Comparison of ENCODE assay signal across 8 mouse cellular contexts in genomic region chr15:98894746-98895634, GRCm38 (mm10). TPM values are rescaled to one million over a fixed set of nuclear protein-coding genes. Genes with fewer than 3 reads are reported as not detected.
DNase-seq lines count a peak whose midpoint lies in the region; ATAC-seq and TF ChIP-seq lines count a peak whose summit lies in the region.

No protein-coding gene starts in this region.

- H3K4me2 ChIP-seq in hindbrain, embryonic 15.5 days: peak overlapping the region; percentile 91
- H3K4me2 ChIP-seq in midbrain, embryonic 11.5 days: peak overlapping the region; percentile 85

- DNase-seq in gastrocnemius, adult 2 months: peak; percentile 13
- DNase-seq in gastrocnemius, adult 18-20 months (ENCODE audit: low spot score): no peak
- DNase-seq in embryo, embryonic 10.5 days (ENCODE audit: low spot score): peak; percentile 52
- peak; percentile 96 for DNase-seq in midbrain, embryonic 11.5 days (ENCODE audit: low spot score, missing footprints)
- no peak for DNase-seq in thymus, postnatal 0 days (ENCODE audit: low spot score)
- no peak for DNase-seq in spleen, adult 18-20 months

- peak overlapping the region; percentile 83 for H3K4me3 ChIP-seq in gastrocnemius, adult 2 months
- H3K4me3 ChIP-seq in hindbrain, embryonic 15.5 days: peak overlapping the region; percentile 46
- H3K4me3 ChIP-seq in midbrain, embryonic 11.5 days (ENCODE audit: low read depth, low read length): peak overlapping the region; percentile 42

- 3% methylated on average over 37 of the region's 38 CpGs for WGBS in hindbrain, embryonic 15.5 days
- 1% methylated on average over 38 of the region's 38 CpGs for WGBS in midbrain, embryonic 11.5 days

- TF ChIP-seq CTCF in gastrocnemius, adult 2 months (IDR thresholded peaks at IDR 0.05): no peak

- peak overlapping the region; percentile 78 for H3K27ac ChIP-seq in gastrocnemius, adult 2 months
- no peak overlapping the region for H3K27ac ChIP-seq in hindbrain, embryonic 15.5 days (replicated peaks)
- peak overlapping the region; percentile 37; the same call in 1 of the 2 replicates for H3K27ac ChIP-seq in midbrain, embryonic 11.5 days (ENCODE audit: low read depth, low read length)

- peak overlapping the region; percentile 32; the same call in 1 of the 2 replicates for H3K9ac ChIP-seq in hindbrain, embryonic 15.5 days
- H3K9ac ChIP-seq in midbrain, embryonic 11.5 days (ENCODE audit: low read length): peak overlapping the region; percentile 59

- no peaks in the 10 kb centered on the region for H3K36me3 ChIP-seq in hindbrain, embryonic 15.5 days
- no peaks in the 10 kb centered on the region for H3K36me3 ChIP-seq in midbrain, embryonic 11.5 days (ENCODE audit: control insufficient read depth, insufficient read depth, low read length)

- no peaks in the 10 kb centered on the region for H3K9me3 ChIP-seq in hindbrain, embryonic 15.5 days
- no peaks in the 10 kb centered on the region for H3K9me3 ChIP-seq in midbrain, embryonic 11.5 days (ENCODE audit: control insufficient read depth, low read length)

- intact Hi-C loops in gastrocnemius, adult 2 months (cut with DNase I): no loop called here

- H3K4me1 ChIP-seq in hindbrain, embryonic 15.5 days (replicated peaks): peaks cover 43% of the 10 kb centered on the region
- peaks cover 28% of the 10 kb centered on the region for H3K4me1 ChIP-seq in midbrain, embryonic 11.5 days (ENCODE audit: control insufficient read depth, insufficient read depth, low read length)

- ATAC-seq in hindbrain, embryonic 15.5 days (ENCODE audit: low FRiP score, low read depth): 0 out of 2 replicates have a peak, but pooled peaks have one; percentile 3
- peak; percentile 9; the same call in 1 of the 2 replicates for ATAC-seq in midbrain, embryonic 11.5 days (ENCODE audit: low FRiP score)
- ATAC-seq in megakaryocyte progenitor cell, adult 5-6 weeks (replicated peaks; ENCODE audit: poor library complexity): no peak

- peaks cover 77% of the 10 kb centered on the region for H3K27me3 ChIP-seq in hindbrain, embryonic 15.5 days
- peaks cover 80% of the 10 kb centered on the region for H3K27me3 ChIP-seq in midbrain, embryonic 11.5 days (ENCODE audit: control insufficient read depth, insufficient read depth, low read length)

RNA-seq across cellular contexts. Expression of gene Rhebl1, which starts 0.7 kb away (rescaled TPM):
- total RNA-seq in gastrocnemius, adult 2 months (2021): 1 to 10 TPM in 1 of 2 experiments, under 1 TPM in 1; 0.92 to 2.2 TPM
- 1 to 10 TPM; 1.3 TPM for total RNA-seq in gastrocnemius, adult 18-20 months (2021)
- polyA plus RNA-seq in hindbrain, embryonic 15.5 days (2015; fragmentation: Nextera tagmentation; extraction: Ambion mirVana): 32.1 and 34.5 TPM in 2 replicates
- polyA plus RNA-seq in midbrain, embryonic 11.5 days (2014; fragmentation: Nextera tagmentation; extraction: Ambion mirVana): 14.2 and 16.7 TPM in 2 replicates
- polyA plus RNA-seq in thymus, postnatal 0 days (2015; fragmentation: Nextera tagmentation; extraction: Ambion mirVana): 10.3 and 10.8 TPM in 2 replicates
- 10.7 and 17.8 TPM in 2 replicates for total RNA-seq in megakaryocyte progenitor cell, adult 5-6 weeks (2015)
- 5.4 and 7.9 TPM in 2 replicates for total RNA-seq in megakaryocyte progenitor cell, adult 5-6 weeks (2017)

RNA-seq across cellular contexts. Expression of gene Dhh, which starts 3.4 kb away (rescaled TPM):
- under 1 TPM; 0.81 to 0.82 TPM for total RNA-seq in gastrocnemius, adult 2 months (2021)
- total RNA-seq in gastrocnemius, adult 18-20 months (2021): 1 to 10 TPM in 1 of 2 experiments, under 1 TPM in 1; 0.75 to 1.5 TPM
- 1.9 and 2.5 TPM in 2 replicates for polyA plus RNA-seq in hindbrain, embryonic 15.5 days (2015; fragmentation: Nextera tagmentation; extraction: Ambion mirVana)
- polyA plus RNA-seq in midbrain, embryonic 11.5 days (2014; fragmentation: Nextera tagmentation; extraction: Ambion mirVana): 0.27 and 0.40 TPM in 2 replicates
- polyA plus RNA-seq in thymus, postnatal 0 days (2015; fragmentation: Nextera tagmentation; extraction: Ambion mirVana): 0.78 and 0.85 TPM in 2 replicates
- total RNA-seq in megakaryocyte progenitor cell, adult 5-6 weeks (2015): not detected in 2 replicates
- not detected in 2 replicates for total RNA-seq in megakaryocyte progenitor cell, adult 5-6 weeks (2017)

RNA-seq across cellular contexts. Expression of gene Lmbr1l, which starts 23.0 kb away (rescaled TPM):
- 1 to 10 TPM; 5.2 to 6.9 TPM for total RNA-seq in gastrocnemius, adult 2 months (2021)
- 1 to 10 TPM; 4.8 to 4.9 TPM for total RNA-seq in gastrocnemius, adult 18-20 months (2021)
- 26.8 and 29.3 TPM in 2 replicates for polyA plus RNA-seq in hindbrain, embryonic 15.5 days (2015; fragmentation: Nextera tagmentation; extraction: Ambion mirVana)
- 7.5 and 9.8 TPM in 2 replicates for polyA plus RNA-seq in midbrain, embryonic 11.5 days (2014; fragmentation: Nextera tagmentation; extraction: Ambion mirVana)
- 27.8 and 31.9 TPM in 2 replicates for polyA plus RNA-seq in thymus, postnatal 0 days (2015; fragmentation: Nextera tagmentation; extraction: Ambion mirVana)
- 5.2 and 5.6 TPM in 2 replicates for total RNA-seq in megakaryocyte progenitor cell, adult 5-6 weeks (2015)
- 3.8 and 9.4 TPM in 2 replicates for total RNA-seq in megakaryocyte progenitor cell, adult 5-6 weeks (2017)

RNA-seq across cellular contexts. Expression of gene Kmt2d, which starts 24.0 kb away (rescaled TPM):
- 10 to 100 TPM; 53.6 to 56.3 TPM for total RNA-seq in gastrocnemius, adult 2 months (2021)
- total RNA-seq in gastrocnemius, adult 18-20 months (2021): 10 to 100 TPM; 43.2 to 50.1 TPM
- 10.6 and 11.4 TPM in 2 replicates for polyA plus RNA-seq in hindbrain, embryonic 15.5 days (2015; fragmentation: Nextera tagmentation; extraction: Ambion mirVana)
- polyA plus RNA-seq in midbrain, embryonic 11.5 days (2014; fragmentation: Nextera tagmentation; extraction: Ambion mirVana): 13.2 and 13.3 TPM in 2 replicates
- polyA plus RNA-seq in thymus, postnatal 0 days (2015; fragmentation: Nextera tagmentation; extraction: Ambion mirVana): 9.4 and 15.6 TPM in 2 replicates
- total RNA-seq in megakaryocyte progenitor cell, adult 5-6 weeks (2015): 38.5 and 43.3 TPM in 2 replicates
- 18.6 and 29.0 TPM in 2 replicates for total RNA-seq in megakaryocyte progenitor cell, adult 5-6 weeks (2017)

RNA-seq across cellular contexts. Expression of gene Tuba1b, which starts 39.4 kb away (rescaled TPM):
- 10 to 100 TPM; 15.8 to 33.9 TPM for total RNA-seq in gastrocnemius, adult 2 months (2021)
- 10 to 100 TPM; 15.6 to 29.6 TPM for total RNA-seq in gastrocnemius, adult 18-20 months (2021)
- polyA plus RNA-seq in hindbrain, embryonic 15.5 days (2015; fragmentation: Nextera tagmentation; extraction: Ambion mirVana): 1,411 and 1,419 TPM in 2 replicates
- 2,214 and 2,255 TPM in 2 replicates for polyA plus RNA-seq in midbrain, embryonic 11.5 days (2014; fragmentation: Nextera tagmentation; extraction: Ambion mirVana)
- polyA plus RNA-seq in thymus, postnatal 0 days (2015; fragmentation: Nextera tagmentation; extraction: Ambion mirVana): 1,370 and 1,449 TPM in 2 replicates
- 2,787 and 2,962 TPM in 2 replicates for total RNA-seq in megakaryocyte progenitor cell, adult 5-6 weeks (2015)
- 767 and 827 TPM in 2 replicates for total RNA-seq in megakaryocyte progenitor cell, adult 5-6 weeks (2017)

Comparison
In these comparisons a context has a peak if more than half of its experiments do, and no peak if none do; other contexts are left out.
1. DNase-seq: peak in gastrocnemius, adult 2 months (single experiment), embryo, embryonic 10.5 days (single experiment) and midbrain, embryonic 11.5 days (single experiment); none in gastrocnemius, adult 18-20 months (single experiment), thymus, postnatal 0 days (single experiment) and spleen, adult 18-20 months (0 of 2).
2. Peak in every context shown above with its lines, with median percentiles within 50 percentile points of each other: H3K4me3 ChIP-seq.